Mouse (Mus musculus) ovary, adult 2 months (tissue): Measurements from ENCODE around the gene Prr18. TPM values are rescaled to one million over a fixed set of nuclear protein-coding genes. Genes with fewer than 3 reads are reported as not detected.

Source experiments
- polyA plus RNA-seq: library from polyadenylated mRNA; depleted of rRNA; stranded (reverse); fragments of >200 nt; gene quantifications from 2 replicates; pipeline ENCODE4 v1.2.3, GENCODE M21; 2012; rRNA removed

The Prr18 gene
- polyA plus RNA-seq, result 10.7 and 13.4 TPM in 2 replicates

GRCm38 (mm10) chr17:8337159-8337558 is at the start of gene Prr18:
TSS of gene Prr18 (plus strand) at chr17:8337459.

GRCm38 (mm10) chr17:8310838-8311614 is 26.2 kb upstream of the Prr18 start, which contains the start of gene Sft2d1:
TSS of gene Sft2d1 (plus strand) at chr17:8311102.

GRCm38 (mm10) chr17:8355692-8356091 is 18.4 kb downstream of the Prr18 start, which contains the start of gene T2:
TSS of gene T2 (plus strand) at chr17:8355992.

Other genes starting within 250 kb of the Prr18 start
- 0.79 and 3.4 TPM in 2 replicates for gene Gm49673, start 189.7 kb upstream of the Prr18 start, polyA plus RNA-seq
- gene Rnaset2a, start 189.4 kb upstream of the Prr18 start, polyA plus RNA-seq, result 54.8 and 70.6 TPM in 2 replicates
- gene Fgfr1op, start 172.0 kb upstream of the Prr18 start, polyA plus RNA-seq, result 1.5 and 2.0 TPM in 2 replicates
- not detected in 2 replicates for gene Ccr6, start 101.4 kb upstream of the Prr18 start, polyA plus RNA-seq
- 105 and 114 TPM in 2 replicates for gene Mpc1, start 54.6 kb upstream of the Prr18 start, polyA plus RNA-seq
- 69.1 and 85.1 TPM in 2 replicates for gene Sft2d1, start 26.4 kb upstream of the Prr18 start, polyA plus RNA-seq
- gene T2, start 18.5 kb downstream of the Prr18 start, polyA plus RNA-seq, result 4.5 and 5.9 TPM in 2 replicates
- 0.51 and 0.59 TPM in 2 replicates for gene T, start 97.0 kb downstream of the Prr18 start, polyA plus RNA-seq
- gene Pde10a, start 187.9 kb downstream of the Prr18 start, polyA plus RNA-seq, result 9.9 and 14.0 TPM in 2 replicates
- gene Gm17087, start 229.5 kb downstream of the Prr18 start, polyA plus RNA-seq, result not detected in 2 replicates